Comparison of ENCODE assay signal across 23 mouse cellular contexts in genomic region chr9:116848905-116849304, GRCm38 (mm10).
DNase-seq lines count a peak whose midpoint lies in the region; ATAC-seq and TF ChIP-seq lines count a peak whose summit lies in the region.
"Had no signal": no experiment of that assay in that cellular context is flagged by ENCODE, and none has a peak within 500 bp of the region (broad histone marks: within the 10 kb centered on the region; RNA-seq: fewer than 3 reads in every experiment).

No protein-coding gene starts in this region.

- no peak for TF ChIP-seq EP300 in stomach, postnatal 0 days (optimal IDR thresholded peaks at IDR 0.05)

- 96% methylated on average over 4 of the region's 4 CpGs for WGBS in kidney, embryonic 16.5 days
- 95% methylated on average over 4 of the region's 4 CpGs for WGBS in kidney, embryonic 14.5 days
- WGBS in lung, embryonic 16.5 days: 87% methylated on average over 4 of the region's 4 CpGs
- WGBS in stomach, postnatal 0 days: 92% methylated on average over 4 of the region's 4 CpGs

- no peak for ATAC-seq in kidney, embryonic 16.5 days (ENCODE audit: low FRiP score, low TSS enrichment)
- ATAC-seq in kidney, embryonic 14.5 days (ENCODE audit: low FRiP score, low TSS enrichment): no peak
- ATAC-seq in lung, embryonic 16.5 days (ENCODE audit: low read depth): no peak
- no peak for ATAC-seq in stomach, postnatal 0 days (ENCODE audit: low FRiP score, low TSS enrichment)
- ATAC-seq: forebrain, embryonic 15.5 days had no signal

- no peak overlapping the region for H3K9ac ChIP-seq in kidney, embryonic 16.5 days (replicated peaks; ENCODE audit: low read length)
- no peak overlapping the region for H3K9ac ChIP-seq in kidney, embryonic 14.5 days (ENCODE audit: low read depth, low read length)
- no peak overlapping the region for H3K9ac ChIP-seq in lung, embryonic 16.5 days (ENCODE audit: low read length)
- H3K9ac ChIP-seq in stomach, postnatal 0 days (ENCODE audit: low read length): no peak overlapping the region
- H3K9ac ChIP-seq: embryonic facial prominence, embryonic 13.5 days; forebrain, embryonic 15.5 days; hindbrain, embryonic 13.5 days; limb, embryonic 13.5 days; neural tube, embryonic 12.5 days had no signal

- H3K4me2 ChIP-seq in kidney, embryonic 16.5 days (replicated peaks; ENCODE audit: low read depth, low read length): no peak overlapping the region
- no peak overlapping the region for H3K4me2 ChIP-seq in kidney, embryonic 14.5 days (replicated peaks; ENCODE audit: low read depth, low read length)
- no peak overlapping the region for H3K4me2 ChIP-seq in lung, embryonic 16.5 days (ENCODE audit: low read depth, low read length)
- H3K4me2 ChIP-seq in stomach, postnatal 0 days (replicated peaks; ENCODE audit: low read depth): no peak overlapping the region
- H3K4me2 ChIP-seq: embryonic facial prominence, embryonic 13.5 days; forebrain, embryonic 15.5 days; heart, embryonic 11.5 days; hindbrain, embryonic 13.5 days; limb, embryonic 13.5 days; neural tube, embryonic 12.5 days had no signal

- H3K27ac ChIP-seq in kidney, embryonic 16.5 days (ENCODE audit: low read length): peak overlapping the region; percentile 61
- H3K27ac ChIP-seq in kidney, embryonic 14.5 days (ENCODE audit: low read depth, low read length): no peak overlapping the region
- H3K27ac ChIP-seq in lung, embryonic 16.5 days (ENCODE audit: low read length): peak overlapping the region; percentile 91
- no peak overlapping the region for H3K27ac ChIP-seq in stomach, postnatal 0 days (replicated peaks)
- H3K27ac ChIP-seq: embryonic facial prominence, embryonic 13.5 days; forebrain, embryonic 15.5 days; hindbrain, embryonic 13.5 days; limb, embryonic 13.5 days; neural tube, embryonic 12.5 days had no signal

- peaks cover 3% of the 10 kb centered on the region for H3K4me1 ChIP-seq in kidney, embryonic 16.5 days (ENCODE audit: insufficient read depth, low read length)
- H3K4me1 ChIP-seq in kidney, embryonic 14.5 days (ENCODE audit: control insufficient read depth, insufficient read depth, low read length): no peaks in the 10 kb centered on the region
- H3K4me1 ChIP-seq in lung, embryonic 16.5 days (replicated peaks; ENCODE audit: control insufficient read depth, insufficient read depth, low read length): peaks cover 9% of the 10 kb centered on the region
- no peaks in the 10 kb centered on the region for H3K4me1 ChIP-seq in stomach, postnatal 0 days (replicated peaks; ENCODE audit: control insufficient read depth, insufficient read depth)
- H3K4me1 ChIP-seq: forebrain, embryonic 15.5 days; hindbrain, embryonic 13.5 days; neural tube, embryonic 12.5 days had no signal

- no peak overlapping the region for H3K4me3 ChIP-seq in kidney, embryonic 16.5 days (ENCODE audit: low read length)
- H3K4me3 ChIP-seq in kidney, embryonic 14.5 days (ENCODE audit: low read length): no peak overlapping the region
- no peak overlapping the region for H3K4me3 ChIP-seq in lung, embryonic 16.5 days (ENCODE audit: low read length)
- H3K4me3 ChIP-seq in stomach, postnatal 0 days (ENCODE audit: low read depth, low read length): no peak overlapping the region
- H3K4me3 ChIP-seq: embryonic facial prominence, embryonic 13.5 days; forebrain, embryonic 15.5 days; hindbrain, embryonic 13.5 days; limb, embryonic 13.5 days; neural tube, embryonic 12.5 days had no signal

- H3K27me3 ChIP-seq in kidney, embryonic 16.5 days (ENCODE audit: insufficient read depth, low read length): no peaks in the 10 kb centered on the region
- H3K27me3 ChIP-seq in kidney, embryonic 14.5 days (ENCODE audit: control insufficient read depth, insufficient read depth, low read length): no peaks in the 10 kb centered on the region
- no peaks in the 10 kb centered on the region for H3K27me3 ChIP-seq in lung, embryonic 16.5 days (ENCODE audit: control insufficient read depth, insufficient read depth, low read depth, low read length)
- H3K27me3 ChIP-seq in stomach, postnatal 0 days (ENCODE audit: control insufficient read depth, insufficient read depth, low read length): no peaks in the 10 kb centered on the region
- H3K27me3 ChIP-seq: embryonic facial prominence, embryonic 13.5 days; forebrain, embryonic 15.5 days; hindbrain, embryonic 13.5 days; limb, embryonic 13.5 days; neural tube, embryonic 12.5 days had no signal

- no peaks in the 10 kb centered on the region for H3K9me3 ChIP-seq in kidney, embryonic 16.5 days (ENCODE audit: low read length)
- H3K9me3 ChIP-seq in kidney, embryonic 14.5 days (ENCODE audit: control insufficient read depth, low read length): no peaks in the 10 kb centered on the region
- H3K9me3 ChIP-seq in lung, embryonic 16.5 days (ENCODE audit: control insufficient read depth, low read length): no peaks in the 10 kb centered on the region
- H3K9me3 ChIP-seq in stomach, postnatal 0 days (ENCODE audit: control insufficient read depth, low read length): no peaks in the 10 kb centered on the region
- H3K9me3 ChIP-seq: embryonic facial prominence, embryonic 13.5 days; forebrain, embryonic 15.5 days; hindbrain, embryonic 13.5 days; limb, embryonic 13.5 days; neural tube, embryonic 12.5 days had no signal

- H3K36me3 ChIP-seq in kidney, embryonic 16.5 days (ENCODE audit: insufficient read depth, low read length): no peaks in the 10 kb centered on the region
- no peaks in the 10 kb centered on the region for H3K36me3 ChIP-seq in kidney, embryonic 14.5 days (ENCODE audit: control insufficient read depth, insufficient read depth, low read length)
- H3K36me3 ChIP-seq in lung, embryonic 16.5 days (ENCODE audit: control insufficient read depth, insufficient read depth, low read length): no peaks in the 10 kb centered on the region; the same call in 1 of the 2 replicates
- no peaks in the 10 kb centered on the region; the same call in 1 of the 2 replicates for H3K36me3 ChIP-seq in stomach, postnatal 0 days (ENCODE audit: control insufficient read depth, insufficient read depth, low read length)
- H3K36me3 ChIP-seq: forebrain, embryonic 15.5 days; hindbrain, embryonic 13.5 days; neural tube, embryonic 12.5 days had no signal

- TF ChIP-seq CTCF in stomach, postnatal 0 days (IDR thresholded peaks at IDR 0.05; ENCODE audit: low read depth): peak; percentile 39

- peak; percentile 70 for DNase-seq in heart, adult 11 months
- DNase-seq in heart, adult 9 months (ENCODE audit: low spot score in 2 of 2): no peak
- DNase-seq in lung, postnatal 36 days: no peak
- no peak for DNase-seq in stomach, postnatal 0 days (ENCODE audit: low spot score)
- DNase-seq: adrenal gland, postnatal 25 days; cerebellum, adult 11-12 months; cerebellum, postnatal 14 days; gastrocnemius, postnatal 36 days; heart, postnatal 10 days; kidney, adult 11 months; layer of hippocampus, postnatal 36 days; lung, adult 2 months; right cerebral cortex, adult 18-20 months; thymus, postnatal 14 days had no signal

Comparison
In these comparisons a context has a peak if more than half of its experiments do, and no peak if none do; other contexts are left out.
1. H3K27ac ChIP-seq: peak in kidney, embryonic 16.5 days (single experiment) and lung, embryonic 16.5 days (single experiment); none in kidney, embryonic 14.5 days (single experiment) and stomach, postnatal 0 days (single experiment).